Mouse (Mus musculus): Measurements from ENCODE around the gene H2afz.

- TF ChIP-seq CTCF (conservative IDR thresholded peaks at IDR 0.05; ENCODE audit: low read length) = no peak
- no peak for TF ChIP-seq POU5F1 (IDR thresholded peaks at IDR 0.05; ENCODE audit: borderline replicate concordance, low read length)
Observed at GRCm38 (mm10) chr3:137844263-137844662, 20.0 kb upstream of the H2afz start.

Data from E14TG2a.4 (cell line).